Mouse (Mus musculus) neutrophil, adult 83 days (primary cell): ENCODE data around the gene Olfr313. TPM values are rescaled to one million over a fixed set of nuclear protein-coding genes. Genes with fewer than 3 reads are reported as not detected.

Source experiments
- total RNA-seq, 2 experiments: library from RNA; stranded (reverse); gene quantifications; one replicate each; pipeline ENCODE4 v1.2.4; 2023

The Olfr313 gene
- not detected for total RNA-seq

DNA sequence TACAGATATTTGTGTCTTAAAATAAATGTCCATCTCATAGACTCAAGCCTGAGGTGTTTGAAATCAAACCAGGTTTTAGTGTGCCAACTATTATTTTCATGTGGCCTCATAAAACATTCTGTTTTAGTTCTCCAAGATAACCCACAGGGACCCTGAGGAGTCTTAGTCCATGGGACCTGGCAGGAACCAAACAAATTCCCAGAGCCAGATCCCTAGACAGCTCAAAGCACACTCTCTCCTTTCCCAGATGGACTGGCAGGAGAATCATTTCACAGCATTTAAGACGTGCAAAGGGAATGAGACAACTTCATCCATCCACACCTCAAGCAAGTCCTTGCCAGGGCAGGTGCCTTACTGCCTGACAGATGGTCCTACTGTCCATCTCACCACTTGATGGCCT, at the start of gene Olfr313:
Olfr313 (plus strand) TSS at position 301 of the 400 bp plus-strand sequence.

DNA sequence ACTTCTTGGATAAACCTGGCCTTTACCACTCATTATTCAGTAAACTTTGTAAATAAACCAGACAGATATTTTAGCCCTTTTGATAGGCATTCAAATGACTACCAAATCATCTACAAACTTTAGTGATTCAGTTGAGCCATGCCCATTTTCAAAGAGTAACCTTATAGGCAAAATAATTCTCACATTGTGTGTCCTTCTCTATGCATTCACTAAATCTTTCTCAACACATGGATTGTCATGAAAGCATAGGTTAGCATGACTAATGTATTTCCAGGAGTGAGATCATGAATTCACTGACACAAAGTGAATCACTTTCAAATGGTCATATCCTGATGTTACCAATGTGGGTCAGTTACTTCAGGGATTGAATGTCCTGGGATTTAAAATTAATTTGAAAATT, 41.9 kb upstream of the Olfr313 start, which contains the start of gene Olfr315:
Olfr315 (plus strand) TSS at position 301 of the 400 bp plus-strand sequence.

DNA sequence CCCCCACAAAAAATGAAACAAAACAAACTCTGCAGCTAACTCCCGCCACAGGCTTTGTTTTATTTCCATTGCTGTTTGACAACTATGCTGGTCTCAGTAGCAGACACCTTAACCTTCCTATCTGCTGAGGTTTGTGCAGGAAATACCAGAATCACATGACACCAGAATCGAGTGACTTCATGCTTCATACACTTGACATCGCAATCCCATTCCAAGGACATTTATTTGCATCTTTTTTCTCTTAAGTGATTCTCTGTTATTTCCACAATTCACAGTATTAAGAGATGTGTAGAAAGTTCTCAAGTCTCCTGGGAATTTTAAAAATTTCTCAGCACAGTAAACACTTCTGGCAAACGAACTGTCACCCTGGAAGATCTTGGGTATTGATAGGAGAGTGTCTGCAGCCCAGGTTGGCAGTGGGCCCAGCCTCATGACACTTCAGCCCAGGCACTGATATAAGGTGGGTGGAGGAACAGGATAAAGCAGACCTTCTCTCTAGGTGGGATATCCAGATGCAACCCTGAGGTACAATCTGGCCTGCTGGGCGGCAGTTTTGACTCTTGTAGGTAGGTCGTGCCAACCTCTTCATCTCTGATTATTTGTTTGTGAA, 32.2 kb upstream of the Olfr313 start, which contains the start of gene Olfr314:
Olfr314 (plus strand) TSS at position 473 of the 610 bp plus-strand sequence.

DNA sequence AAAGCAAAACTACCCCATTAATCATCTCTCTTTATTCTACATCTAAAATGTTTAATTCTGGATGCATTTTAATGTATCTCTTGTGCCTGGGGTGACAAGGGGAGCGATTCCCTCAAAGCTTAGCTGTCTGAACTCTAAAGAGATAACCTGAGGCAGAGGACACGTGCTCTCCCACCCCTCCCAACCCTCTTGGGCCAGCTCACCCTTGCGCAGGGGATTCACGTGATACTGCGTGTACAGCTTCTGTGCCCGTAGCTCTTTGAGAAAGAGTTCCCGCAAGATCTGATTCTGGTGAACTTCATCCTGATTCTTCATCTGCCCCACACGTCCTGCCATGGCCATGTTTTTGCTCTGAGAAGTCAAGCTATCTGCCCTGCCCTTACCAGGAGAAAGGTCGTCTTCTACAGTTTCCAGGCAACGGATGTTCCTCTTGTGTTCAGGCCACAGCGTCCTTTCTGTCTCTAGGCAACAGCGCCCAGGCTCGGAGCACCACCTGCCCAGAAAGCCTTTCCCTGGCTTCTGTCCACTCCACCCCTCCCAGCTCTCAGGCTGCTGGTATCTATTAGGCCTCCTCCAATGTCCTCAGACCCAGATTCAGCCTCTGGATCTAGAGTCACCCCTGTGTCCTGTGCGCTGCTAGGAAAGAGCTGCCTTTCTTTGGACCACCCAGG, 13.1 kb upstream of the Olfr313 start, which contains the start of gene Fam183b:
Fam183b (minus strand) TSS at position 403 of the 671 bp plus-strand sequence.

DNA sequence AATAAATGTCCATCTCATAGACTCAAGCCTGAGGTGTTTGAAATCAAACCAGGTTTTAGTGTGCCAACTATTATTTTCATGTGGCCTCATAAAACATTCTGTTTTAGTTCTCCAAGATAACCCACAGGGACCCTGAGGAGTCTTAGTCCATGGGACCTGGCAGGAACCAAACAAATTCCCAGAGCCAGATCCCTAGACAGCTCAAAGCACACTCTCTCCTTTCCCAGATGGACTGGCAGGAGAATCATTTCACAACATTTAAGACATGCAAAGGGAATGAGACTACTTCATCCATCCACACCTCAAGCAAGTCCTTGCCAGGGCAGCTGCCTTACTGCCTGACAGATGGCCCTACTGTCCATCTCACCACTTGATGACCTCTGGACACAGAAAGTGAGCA, 14.1 kb downstream of the Olfr313 start, which contains the start of gene Olfr312:
Olfr312 (plus strand) TSS at position 301 of the 400 bp plus-strand sequence.

DNA sequence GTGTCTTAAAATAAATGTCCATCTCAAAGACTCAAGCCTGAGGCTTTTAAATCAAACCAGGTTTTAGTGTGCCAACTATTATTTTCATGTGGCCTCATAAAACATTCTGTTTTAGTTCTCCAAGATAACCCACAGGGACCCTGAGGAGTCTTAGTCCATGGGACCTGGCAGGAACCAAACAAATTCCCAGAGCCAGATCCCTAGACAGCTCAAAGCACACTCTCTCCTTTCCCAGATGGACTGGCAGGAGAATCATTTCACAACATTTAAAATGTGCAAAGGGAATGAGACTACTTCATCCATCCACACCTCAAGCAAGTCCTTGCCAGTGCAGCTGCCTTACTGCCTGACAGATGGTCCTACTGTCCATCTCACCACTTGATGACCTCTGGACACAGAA, 24.2 kb downstream of the Olfr313 start, which contains the start of gene Olfr311:
Olfr311 (plus strand) TSS at position 301 of the 400 bp plus-strand sequence.

DNA sequence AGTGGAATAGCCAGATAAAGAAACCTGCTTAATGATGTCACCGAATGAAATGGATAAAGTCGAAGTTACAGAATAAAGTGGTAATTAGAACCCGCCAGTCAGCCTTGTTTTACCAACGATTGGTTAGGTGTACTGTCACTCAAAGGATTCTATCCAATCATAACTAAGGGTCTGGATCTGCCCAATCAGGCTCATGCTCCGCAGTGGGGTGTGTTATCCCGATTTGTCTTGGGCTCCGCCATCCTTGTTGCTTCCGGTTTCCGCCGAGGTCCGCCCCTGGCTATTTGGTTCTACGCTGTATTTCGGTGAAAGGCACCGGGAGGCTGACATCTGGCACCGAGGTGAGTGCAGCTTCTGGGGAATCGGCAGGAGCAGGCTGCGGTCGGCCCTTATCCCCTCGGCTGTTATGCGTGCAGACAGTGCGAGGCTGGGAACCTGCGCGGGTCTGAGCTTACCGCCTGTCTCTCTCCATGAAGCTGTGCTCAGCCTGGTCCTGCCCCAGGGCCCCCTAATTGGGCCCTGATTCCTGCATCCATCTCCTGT, 32.2 kb downstream of the Olfr313 start, which contains the start of gene Gm12258:
Gm12258 (plus strand) TSS at position 240 of the 543 bp plus-strand sequence.

DNA sequence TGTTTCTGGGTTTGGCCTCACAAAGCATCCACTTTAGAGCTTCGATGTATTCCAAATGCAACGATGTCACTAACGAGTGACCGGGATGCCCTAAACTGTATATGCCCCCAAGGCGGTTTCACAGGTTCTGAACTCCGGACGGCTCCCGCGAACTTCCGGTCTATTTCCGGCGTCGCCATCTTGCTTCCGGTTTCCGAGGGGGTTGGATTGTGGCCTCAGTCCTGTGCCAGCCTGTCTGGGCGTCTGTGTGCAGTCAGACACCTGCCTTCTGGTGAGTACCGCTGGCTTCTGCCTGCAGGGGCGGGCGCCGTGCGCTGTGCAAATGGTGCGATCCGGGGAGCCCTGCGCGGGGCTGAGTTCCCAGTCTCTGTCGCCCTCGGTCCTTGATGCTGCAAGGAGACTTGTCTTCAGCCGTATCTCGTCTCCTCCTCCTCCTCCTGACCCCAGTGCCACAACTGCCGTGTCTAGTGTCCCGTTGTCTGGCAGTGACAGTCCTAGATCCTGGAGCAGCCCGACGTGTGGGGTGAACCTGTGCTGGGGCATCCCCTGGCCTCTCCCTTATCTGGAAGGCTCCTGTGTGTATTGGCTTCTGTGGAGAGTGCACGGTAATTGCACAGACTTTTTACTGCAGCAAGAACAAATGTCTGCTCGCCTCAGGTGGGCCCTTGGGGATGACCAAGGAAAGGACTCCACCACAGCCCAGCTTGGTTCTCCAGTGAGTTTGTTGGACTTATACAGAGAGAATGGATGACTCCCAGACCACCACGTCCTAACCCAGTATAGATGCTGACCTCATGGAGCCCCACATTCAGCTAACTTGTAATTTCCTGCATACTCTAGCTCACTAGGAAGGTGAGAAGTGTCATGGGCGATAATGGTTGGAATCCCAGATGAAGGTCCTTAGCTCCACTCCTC, 52.5 kb downstream of the Olfr313 start, which contains the start of gene 2810021J22Rik:
2810021J22Rik (plus strand) TSS at position 178 of the 915 bp plus-strand sequence.

Other genes with a start within 250 kb of the Olfr313 start
- gene Olfr224, start 244.4 kb upstream of the Olfr313 start, total RNA-seq = not detected
- not detected for gene Olfr325, start 237.3 kb upstream of the Olfr313 start, total RNA-seq
- gene Olfr324, start 219.9 kb upstream of the Olfr313 start, total RNA-seq = not detected
- not detected for gene 2210407C18Rik, start 198.9 kb upstream of the Olfr313 start, total RNA-seq
- gene Olfr323, start 184.5 kb upstream of the Olfr313 start, total RNA-seq = not detected
- gene Trim58, start 174.5 kb upstream of the Olfr313 start, total RNA-seq = 1 to 10 TPM; 1.4 to 2.2 TPM
- gene Olfr322, start 156.2 kb upstream of the Olfr313 start, total RNA-seq = under 1 TPM in 1 of 2 experiments, not detected in 1; 0.11 TPM
- not detected for gene Olfr320, start 133.9 kb upstream of the Olfr313 start, total RNA-seq
- not detected for gene Olfr319, start 115.8 kb upstream of the Olfr313 start, total RNA-seq
- gene Olfr318, start 91.0 kb upstream of the Olfr313 start, total RNA-seq = under 1 TPM; 0.15 TPM
- gene Olfr317, start 75.8 kb upstream of the Olfr313 start, total RNA-seq = not detected
- gene Olfr316, start 62.3 kb upstream of the Olfr313 start, total RNA-seq = not detected
- not detected for gene Olfr315, start 41.8 kb upstream of the Olfr313 start, total RNA-seq
- not detected for gene Olfr314, start 32.0 kb upstream of the Olfr313 start, total RNA-seq
- gene Fam183b, start 13.0 kb upstream of the Olfr313 start, total RNA-seq = not detected
- not detected for gene Olfr312, start 14.2 kb downstream of the Olfr313 start, total RNA-seq
- not detected for gene Olfr311, start 24.3 kb downstream of the Olfr313 start, total RNA-seq
- 1 to 10 TPM; 1.4 to 2.1 TPM for gene Gm12258, start 32.2 kb downstream of the Olfr313 start, total RNA-seq
- gene 2810021J22Rik, start 52.2 kb downstream of the Olfr313 start, total RNA-seq = 1 to 10 TPM; 2.7 to 4.3 TPM
- 1 to 10 TPM; 5.1 to 5.8 TPM for gene Zfp39, start 89.2 kb downstream of the Olfr313 start, total RNA-seq
- 10 to 100 TPM; 11.5 to 17.4 TPM for gene Btnl10, start 102.9 kb downstream of the Olfr313 start, total RNA-seq
- 10 to 100 TPM; 55.9 to 58.3 TPM for gene Rnf187, start 123.9 kb downstream of the Olfr313 start, total RNA-seq
- gene Hist3h2ba, start 133.9 kb downstream of the Olfr313 start, total RNA-seq = 10 to 100 TPM; 30.3 to 38.9 TPM
- gene Hist3h2a, start 139.7 kb downstream of the Olfr313 start, total RNA-seq = 10 to 100 TPM; 68.3 to 79.0 TPM
- gene Trim17, start 139.7 kb downstream of the Olfr313 start, total RNA-seq = not detected
- gene Trim11, start 163.1 kb downstream of the Olfr313 start, total RNA-seq = 10 to 100 TPM; 59.7 to 67.0 TPM